Mouse (Mus musculus): ENCODE data around the gene Nrap. TPM values are rescaled to one million over a fixed set of nuclear protein-coding genes. Genes with fewer than 3 reads are reported as not detected.

Gene Nrap
- polyA plus RNA-seq, 1 experiment from 2014 or later, result 0.41 TPM

- Histone ChIP-seq H3K27ac (replicated peaks) (peak overlapping the region; percentile 30; the same call in 1 of the 2 replicates), H3K4me1 (replicated peaks; ENCODE audit: control insufficient read depth, insufficient read depth) (no peaks in the 10 kb centered on the region), H3K4me3 (ENCODE audit: low read depth, low read length) (no peak overlapping the region; the same call in 1 of the 2 replicates)
Measured at GRCm38 (mm10) chr19:56288436-56288835, 101.4 kb downstream of the Nrap start.

GRCm38 (mm10) chr19:56287580-56288367 is 102.1 kb downstream of the Nrap start:
- 63% methylated on average over 15 of the region's 15 CpGs for WGBS
- DNase-seq (ENCODE audit: low spot score), result peak; percentile 37
- H3K4me3 ChIP-seq (ENCODE audit: low read depth, low read length), result no peak overlapping the region
- 0 out of 2 replicates have a peak overlapping the region, but pooled peaks have one; percentile 30 for H3K27ac ChIP-seq (replicated peaks)
- H3K36me3 ChIP-seq (ENCODE audit: control insufficient read depth, insufficient read depth, low read length), result no peaks in the 10 kb centered on the region
- no peaks in the 10 kb centered on the region for H3K9me3 ChIP-seq (ENCODE audit: control insufficient read depth, low read length)
- ATAC-seq (ENCODE audit: low FRiP score, low TSS enrichment), result peak; percentile 56; the same call in 1 of the 2 replicates
- H3K4me2 ChIP-seq (replicated peaks; ENCODE audit: low read depth), result peak overlapping the region; percentile 38
- H3K4me1 ChIP-seq (replicated peaks; ENCODE audit: control insufficient read depth, insufficient read depth), result no peaks in the 10 kb centered on the region
- no peak for TF ChIP-seq CTCF (IDR thresholded peaks at IDR 0.05; ENCODE audit: low read depth)
- no peak for TF ChIP-seq EP300 (optimal IDR thresholded peaks at IDR 0.05)
- H3K9ac ChIP-seq (ENCODE audit: low read length), result no peak overlapping the region
- no peaks in the 10 kb centered on the region for H3K27me3 ChIP-seq (ENCODE audit: control insufficient read depth, insufficient read depth, low read length)

More at GRCm38 (mm10) chr19:56288436-56288835, 101.4 kb downstream of the Nrap start:
- 64% methylated on average over 4 of the region's 4 CpGs for WGBS
- TF ChIP-seq CTCF (IDR thresholded peaks at IDR 0.05; ENCODE audit: low read depth), result no peak
- no peak for TF ChIP-seq EP300 (optimal IDR thresholded peaks at IDR 0.05)
- DNase-seq (ENCODE audit: low spot score) (no peak), ATAC-seq (ENCODE audit: low FRiP score, low TSS enrichment) (no peak)
- H3K9me3 ChIP-seq (ENCODE audit: control insufficient read depth, low read length), result no peaks in the 10 kb centered on the region
- H3K27me3 ChIP-seq (ENCODE audit: control insufficient read depth, insufficient read depth, low read length), result no peaks in the 10 kb centered on the region
- H3K9ac ChIP-seq (ENCODE audit: low read length), result no peak overlapping the region
- peak overlapping the region; percentile 38 for H3K4me2 ChIP-seq (replicated peaks; ENCODE audit: low read depth)
- H3K36me3 ChIP-seq (ENCODE audit: control insufficient read depth, insufficient read depth, low read length), result no peaks in the 10 kb centered on the region

GRCm38 (mm10) chr19:56286866-56287265 is 103.0 kb downstream of the Nrap start, which contains the start of gene Habp2:
Gene Habp2, plus strand, starts transcription at chr19:56287137.
- Histone ChIP-seq H3K9me3 (ENCODE audit: control insufficient read depth, low read length) (no peaks in the 10 kb centered on the region), H3K27ac (replicated peaks) (no peak within 1 kb of the TSS), H3K36me3 (ENCODE audit: control insufficient read depth, insufficient read depth, low read length) (no peaks in the 10 kb centered on the region), H3K4me1 (replicated peaks; ENCODE audit: control insufficient read depth, insufficient read depth) (no peaks in the 10 kb centered on the region), H3K27me3 (ENCODE audit: control insufficient read depth, insufficient read depth, low read length) (no peaks in the 10 kb centered on the region), H3K9ac (ENCODE audit: low read length) (no peak within 1 kb of the TSS), H3K4me3 (ENCODE audit: low read depth, low read length) (no peak within 1 kb of the TSS), H3K4me2 (replicated peaks; ENCODE audit: low read depth) (peak within 1 kb of the TSS; percentile 38)
- ATAC-seq (ENCODE audit: low FRiP score, low TSS enrichment), result peak; percentile 58
- 52% methylated on average over 7 of the region's 7 CpGs for WGBS
- TF ChIP-seq EP300 (optimal IDR thresholded peaks at IDR 0.05) (no peak), CTCF (IDR thresholded peaks at IDR 0.05; ENCODE audit: low read depth) (no peak)
- DNase-seq (ENCODE audit: low spot score), result peak; percentile 66

GRCm38 (mm10) chr19:56285222-56285621 is 104.6 kb downstream of the Nrap start:
- Histone ChIP-seq H3K27ac (replicated peaks) (no peak overlapping the region), H3K27me3 (ENCODE audit: control insufficient read depth, insufficient read depth, low read length) (no peaks in the 10 kb centered on the region), H3K9me3 (ENCODE audit: control insufficient read depth, low read length) (no peaks in the 10 kb centered on the region), H3K4me2 (replicated peaks; ENCODE audit: low read depth) (no peak overlapping the region), H3K4me3 (ENCODE audit: low read depth, low read length) (no peak overlapping the region), H3K4me1 (replicated peaks; ENCODE audit: control insufficient read depth, insufficient read depth) (no peaks in the 10 kb centered on the region), H3K9ac (ENCODE audit: low read length) (no peak overlapping the region), H3K36me3 (ENCODE audit: control insufficient read depth, insufficient read depth, low read length) (no peaks in the 10 kb centered on the region)
- DNase-seq (ENCODE audit: low spot score) (no peak), ATAC-seq (ENCODE audit: low FRiP score, low TSS enrichment) (no peak)
- TF ChIP-seq EP300 (optimal IDR thresholded peaks at IDR 0.05) (no peak), CTCF (IDR thresholded peaks at IDR 0.05; ENCODE audit: low read depth) (no peak)
- WGBS, result 61% methylated on average over 4 of the region's 4 CpGs

GRCm38 (mm10) chr19:56278366-56278765 is 111.5 kb downstream of the Nrap start:
- ATAC-seq (ENCODE audit: low FRiP score, low TSS enrichment) (no peak), DNase-seq (ENCODE audit: low spot score) (no peak)
- H3K4me3 ChIP-seq (ENCODE audit: low read depth, low read length), result no peak overlapping the region
- H3K9me3 ChIP-seq (ENCODE audit: control insufficient read depth, low read length), result no peaks in the 10 kb centered on the region
- H3K36me3 ChIP-seq (ENCODE audit: control insufficient read depth, insufficient read depth, low read length), result no peaks in the 10 kb centered on the region
- WGBS, result 88% methylated on average over 11 of the region's 11 CpGs
- TF ChIP-seq CTCF (IDR thresholded peaks at IDR 0.05; ENCODE audit: low read depth), result no peak
- TF ChIP-seq EP300 (optimal IDR thresholded peaks at IDR 0.05), result no peak
- H3K4me1 ChIP-seq (replicated peaks; ENCODE audit: control insufficient read depth, insufficient read depth), result no peaks in the 10 kb centered on the region
- H3K27me3 ChIP-seq (ENCODE audit: control insufficient read depth, insufficient read depth, low read length), result no peaks in the 10 kb centered on the region
- no peak overlapping the region for H3K9ac ChIP-seq (ENCODE audit: low read length)
- H3K4me2 ChIP-seq (replicated peaks; ENCODE audit: low read depth), result no peak overlapping the region
- no peak overlapping the region for H3K27ac ChIP-seq (replicated peaks)

GRCm38 (mm10) chr19:56277951-56278350 is 111.9 kb downstream of the Nrap start:
- no peak for TF ChIP-seq EP300 (optimal IDR thresholded peaks at IDR 0.05)
- TF ChIP-seq CTCF (IDR thresholded peaks at IDR 0.05; ENCODE audit: low read depth), result no peak
- H3K27me3 ChIP-seq (ENCODE audit: control insufficient read depth, insufficient read depth, low read length), result no peaks in the 10 kb centered on the region
- 66% methylated on average over 4 of the region's 4 CpGs for WGBS
- no peaks in the 10 kb centered on the region for H3K4me1 ChIP-seq (replicated peaks; ENCODE audit: control insufficient read depth, insufficient read depth)
- no peak overlapping the region for H3K4me3 ChIP-seq (ENCODE audit: low read depth, low read length)
- H3K9ac ChIP-seq (ENCODE audit: low read length), result no peak overlapping the region
- H3K27ac ChIP-seq (replicated peaks), result no peak overlapping the region
- H3K9me3 ChIP-seq (ENCODE audit: control insufficient read depth, low read length), result no peaks in the 10 kb centered on the region
- H3K4me2 ChIP-seq (replicated peaks; ENCODE audit: low read depth), result no peak overlapping the region
- H3K36me3 ChIP-seq (ENCODE audit: control insufficient read depth, insufficient read depth, low read length), result no peaks in the 10 kb centered on the region
- no peak for DNase-seq (ENCODE audit: low spot score)
- no peak for ATAC-seq (ENCODE audit: low FRiP score, low TSS enrichment)

All from stomach, postnatal 0 days (tissue).